Mouse (Mus musculus) hindbrain, postnatal 0 days (tissue): ENCODE data around the gene Nrg4. TPM values are rescaled to one million over a fixed set of nuclear protein-coding genes. Genes with fewer than 3 reads are reported as not detected.

Experiments used
- ATAC-seq: fragments of 200-750 bp; cut with Nextera tagmentation; 2 replicates; pipeline ENCODE4 v1.8.0; 2017; ENCODE audit warnings: mild to moderate bottlenecking, moderate TSS enrichment, moderate library complexity
- DNase-seq: peaks from one replicate; pipeline ENCODE4 v3.0.0-alpha.2; 2015; ENCODE audit warnings: low spot score
- H3K27ac ChIP-seq: fragments of 300-500 bp; sonication (generic); 2 replicates; pipeline ENCODE4 v1.5.1; 2014; ENCODE audit warnings: mild to moderate bottlenecking
- H3K27me3 ChIP-seq: fragments of 300-500 bp; sonication (generic); 2 replicates; pipeline ENCODE4 v1.6.1; 2014; ENCODE audit warnings: low read length, mixed read lengths; ENCODE audit not compliant: insufficient read depth
- H3K36me3 ChIP-seq: fragments of 300-500 bp; sonication (generic); 2 replicates; pipeline ENCODE4 v1.6.1; 2014; ENCODE audit warnings: low read length, mixed read lengths; ENCODE audit not compliant: insufficient read depth
- H3K4me1 ChIP-seq: fragments of 300-500 bp; sonication (generic); 2 replicates; pipeline ENCODE4 v1.6.1; 2014; ENCODE audit warnings: antibody characterized with exemption, low read length, mixed read lengths; ENCODE audit not compliant: insufficient read depth
- H3K4me2 ChIP-seq: fragments of 300-500 bp; sonication (generic); 2 replicates; pipeline ENCODE4 v1.6.1; 2014; ENCODE audit warnings: low read depth, mild to moderate bottlenecking, low read length, moderate library complexity, mixed read lengths
- H3K4me3 ChIP-seq: fragments of 300-500 bp; sonication (generic); 2 replicates; pipeline ENCODE4 v1.5.1; 2014; ENCODE audit warnings: low read length
- H3K9ac ChIP-seq: fragments of 300-500 bp; sonication (generic); replicated peaks from 2 replicates; pipeline ENCODE4 v1.6.1; 2014; ENCODE audit warnings: mild to moderate bottlenecking, low read length, moderate library complexity, mixed read lengths
- H3K9me3 ChIP-seq: fragments of 300-500 bp; sonication (generic); 2 replicates; pipeline ENCODE4 v1.6.1; 2016; ENCODE audit warnings: low read length, mixed read lengths
- CTCF ChIP-seq: IDR thresholded peaks from 2 replicates; pipeline ENCODE4 v1.5.1; 2016; ENCODE audit warnings: antibody characterized with exemption, control low read depth, low read depth
- WGBS: fragments of 180-500 bp; shearing (Covaris S2); extraction: QIAGEN DNeasy Blood & Tissue Kit; methylation state at CpG from one replicate; pipeline ENCODE4 v1.1.7; 2014; 5-methylcytosine and 5-hydroxymethylcytosine counted together
- polyA plus RNA-seq: library from polyadenylated mRNA; unstranded; fragments of >200 nt; fragmentation: Nextera tagmentation; extraction: Ambion mirVana; gene quantifications from 2 replicates; pipeline ENCODE4 v1.2.1, GENCODE M21; 2015
- total RNA-seq: library from RNA; depleted of rRNA; stranded (reverse); fragments of >200 nt; gene quantifications from 2 replicates; pipeline ENCODE4 v1.2.3, GENCODE M21; 2014

The Nrg4 gene
- total and polyA plus RNA-seq, 2 experiments from 2014 or later, result 0.68 to 1.7 TPM

DNA sequence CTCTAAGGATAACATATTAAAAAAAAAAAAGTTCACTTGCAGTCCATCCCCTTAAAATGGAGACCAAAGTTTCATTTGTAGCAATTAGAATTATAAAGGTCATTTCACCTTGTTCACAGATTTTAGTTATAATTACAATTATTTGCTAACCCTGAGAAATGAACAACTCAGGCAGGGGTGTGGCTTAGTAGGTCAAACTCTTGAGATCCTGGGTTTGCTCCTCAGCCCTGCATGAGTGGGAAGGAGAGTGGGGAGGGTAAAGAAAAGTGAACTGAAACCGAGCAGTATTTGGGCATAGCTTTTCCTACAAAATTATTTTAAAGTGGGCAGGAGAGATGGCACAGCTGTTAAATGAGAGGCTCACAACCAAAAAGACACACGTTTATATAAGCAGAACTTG, 19.6 kb downstream of the Nrg4 start:
- ATAC-seq, result no peak
- WGBS, result 78% methylated on average over 2 of the region's 2 CpGs
- H3K9me3 ChIP-seq, result no peaks in the 10 kb centered on the region
- no peak overlapping the region for H3K9ac ChIP-seq
- no peaks in the 10 kb centered on the region for H3K27me3 ChIP-seq
- no peak overlapping the region for H3K4me3 ChIP-seq
- H3K4me2 ChIP-seq, result no peak overlapping the region
- no peak for DNase-seq
- no peaks in the 10 kb centered on the region for H3K36me3 ChIP-seq
- TF ChIP-seq CTCF, result no peak
- no peak overlapping the region for H3K27ac ChIP-seq
- no peaks in the 10 kb centered on the region for H3K4me1 ChIP-seq

DNA sequence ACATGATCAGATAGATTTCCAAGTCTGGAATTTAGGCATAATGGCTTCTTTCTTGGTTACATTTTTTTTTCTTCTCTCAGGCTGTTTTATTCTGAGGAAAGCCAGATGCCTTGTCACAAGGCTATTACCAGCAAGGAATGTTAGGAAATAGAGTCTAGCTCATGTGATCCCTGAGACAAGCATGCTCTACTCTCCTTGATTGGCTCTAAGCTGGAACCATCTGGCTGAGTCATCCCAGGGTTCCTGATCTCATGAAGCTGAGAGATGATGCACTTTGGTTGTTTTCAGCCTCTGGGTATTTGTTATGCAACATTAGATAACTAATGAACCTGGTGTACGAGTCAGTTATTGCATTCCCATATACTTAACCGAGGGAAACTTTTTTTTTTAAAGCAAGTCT, 30.4 kb downstream of the Nrg4 start:
- no peak overlapping the region for H3K9ac ChIP-seq
- H3K4me2 ChIP-seq, result no peak overlapping the region
- TF ChIP-seq CTCF, result no peak
- H3K4me3 ChIP-seq, result no peak overlapping the region
- WGBS, result 63% methylated on average over 2 of the region's 2 CpGs
- DNase-seq (no peak), ATAC-seq (no peak)
- no peaks in the 10 kb centered on the region for H3K27me3 ChIP-seq
- no peaks in the 10 kb centered on the region for H3K36me3 ChIP-seq
- no peaks in the 10 kb centered on the region for H3K4me1 ChIP-seq
- H3K27ac ChIP-seq, result no peak overlapping the region
- no peaks in the 10 kb centered on the region for H3K9me3 ChIP-seq

DNA sequence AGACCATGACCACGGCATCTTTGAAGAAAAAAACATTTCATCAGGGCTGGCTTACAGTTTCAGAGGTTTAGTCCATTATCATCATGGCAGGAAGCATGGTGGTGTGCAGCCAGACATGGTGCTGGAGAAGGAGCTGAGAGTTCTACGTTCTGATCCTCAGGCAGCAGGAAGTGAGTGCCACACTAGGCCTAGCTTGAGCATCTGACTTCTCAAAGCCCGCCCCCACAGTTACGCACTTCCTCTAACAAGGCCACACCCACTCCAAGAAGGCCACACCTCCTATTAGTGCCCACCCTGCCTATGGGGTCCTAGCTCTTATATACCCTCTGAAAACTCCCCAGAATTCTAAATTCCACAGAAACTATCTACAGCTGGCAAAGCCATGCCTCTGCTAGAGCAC, 34.7 kb downstream of the Nrg4 start:
- Histone ChIP-seq H3K4me1 (no peaks in the 10 kb centered on the region), H3K27ac (no peak overlapping the region), H3K4me2 (no peak overlapping the region), H3K9me3 (no peaks in the 10 kb centered on the region), H3K36me3 (no peaks in the 10 kb centered on the region), H3K4me3 (no peak overlapping the region), H3K27me3 (no peaks in the 10 kb centered on the region), H3K9ac (no peak overlapping the region)
- ATAC-seq (no peak), DNase-seq (no peak)
- TF ChIP-seq CTCF, result no peak
- 96% methylated on average over 4 of the region's 4 CpGs for WGBS

DNA sequence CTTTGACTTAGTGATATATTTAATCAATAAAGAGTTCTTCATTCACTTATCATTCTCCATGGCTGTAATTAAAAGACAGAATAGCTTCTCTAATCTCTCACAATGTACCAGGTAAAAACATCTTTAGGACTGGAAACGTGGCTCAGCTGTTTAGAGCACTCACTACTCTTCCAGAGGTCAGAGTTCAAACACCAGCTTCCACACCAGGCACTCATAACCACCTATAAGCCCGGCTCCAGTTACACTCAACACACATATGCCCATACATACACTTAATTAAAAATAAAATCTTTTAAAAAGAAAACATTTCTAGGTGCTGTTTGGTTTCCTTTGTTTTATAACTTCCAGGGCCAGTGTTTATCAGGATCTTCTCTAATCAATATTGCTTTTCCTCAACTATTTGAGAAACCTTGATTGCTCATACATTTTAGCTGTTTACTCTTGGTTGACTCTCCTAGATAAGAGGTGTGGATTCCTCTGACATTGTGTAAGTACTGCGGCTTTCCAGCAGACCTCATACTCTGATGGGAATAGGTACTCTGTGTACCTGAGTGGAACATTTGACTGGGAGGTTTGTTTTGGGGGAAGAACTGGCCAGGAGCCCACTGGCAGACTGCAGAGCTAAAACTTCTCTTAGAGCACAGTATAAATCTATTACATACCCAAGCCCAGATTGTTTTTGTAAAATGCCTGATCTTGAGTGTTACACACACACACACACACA, 37.0 kb downstream of the Nrg4 start:
- WGBS, result 73% methylated on average over 3 of the region's 3 CpGs

DNA sequence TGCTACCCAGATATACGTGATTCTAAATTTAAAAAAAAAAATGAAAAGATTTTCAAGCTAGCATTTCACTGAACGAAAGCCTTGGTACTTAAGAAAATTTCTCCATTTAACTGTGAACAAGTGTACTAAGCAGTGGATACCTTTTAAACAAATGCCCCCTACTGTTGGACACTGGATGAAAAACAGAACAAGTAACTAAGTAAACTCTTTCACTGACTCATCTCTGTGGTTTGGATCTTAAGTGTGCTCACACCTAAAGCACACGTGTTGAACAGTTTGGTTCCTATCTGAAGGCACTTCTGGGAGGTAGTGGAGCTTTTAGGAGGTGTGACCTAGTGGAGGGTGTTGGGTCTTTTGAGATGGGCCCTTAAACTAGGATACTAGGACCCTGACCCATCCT, 41.4 kb downstream of the Nrg4 start:
- Histone ChIP-seq H3K27ac (no peak overlapping the region), H3K27me3 (no peaks in the 10 kb centered on the region), H3K9ac (no peak overlapping the region), H3K4me2 (no peak overlapping the region), H3K4me1 (no peaks in the 10 kb centered on the region), H3K4me3 (no peak overlapping the region), H3K9me3 (no peaks in the 10 kb centered on the region), H3K36me3 (no peaks in the 10 kb centered on the region)
- WGBS, result 84% methylated on average over 3 of the region's 3 CpGs
- no peak for ATAC-seq
- no peak for TF ChIP-seq CTCF
- no peak for DNase-seq

More for the DNA sequence above, 37.0 kb downstream of the Nrg4 start:
- no peak overlapping the region for H3K4me3 ChIP-seq
- no peaks in the 10 kb centered on the region for H3K27me3 ChIP-seq
- no peaks in the 10 kb centered on the region for H3K4me1 ChIP-seq
- DNase-seq (no peak), ATAC-seq (no peak)
- TF ChIP-seq CTCF, result no peak
- no peaks in the 10 kb centered on the region for H3K9me3 ChIP-seq
- H3K4me2 ChIP-seq, result no peak overlapping the region
- H3K9ac ChIP-seq, result no peak overlapping the region
- no peaks in the 10 kb centered on the region for H3K36me3 ChIP-seq
- H3K27ac ChIP-seq, result no peak overlapping the region

DNA sequence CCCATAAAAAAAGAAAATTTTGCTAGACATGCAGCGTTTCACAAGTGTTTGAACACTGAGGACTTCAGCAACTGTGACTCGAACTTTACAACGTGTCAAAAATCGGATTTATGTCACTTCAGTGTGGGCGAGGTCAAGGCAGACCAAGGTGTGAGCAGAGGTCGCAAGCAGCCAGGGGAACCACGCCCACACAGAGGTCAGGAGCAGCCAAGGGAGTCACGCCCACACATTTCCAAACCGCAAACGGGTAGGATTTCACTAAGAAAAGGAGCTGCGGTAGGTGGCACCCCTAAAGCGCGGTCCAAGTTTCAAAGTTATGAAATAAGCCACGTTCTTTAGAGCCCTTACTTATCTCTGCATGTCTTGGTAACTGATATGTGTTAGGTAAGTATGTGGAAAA, 43.1 kb downstream of the Nrg4 start:
- Histone ChIP-seq H3K9me3 (no peaks in the 10 kb centered on the region), H3K4me3 (no peak overlapping the region), H3K4me1 (no peaks in the 10 kb centered on the region), H3K27ac (no peak overlapping the region), H3K4me2 (no peak overlapping the region), H3K36me3 (no peaks in the 10 kb centered on the region), H3K27me3 (no peaks in the 10 kb centered on the region), H3K9ac (no peak overlapping the region)
- ATAC-seq, result no peak
- WGBS, result 12% methylated on average over 14 of the region's 14 CpGs
- no peak for TF ChIP-seq CTCF
- DNase-seq, result no peak

DNA sequence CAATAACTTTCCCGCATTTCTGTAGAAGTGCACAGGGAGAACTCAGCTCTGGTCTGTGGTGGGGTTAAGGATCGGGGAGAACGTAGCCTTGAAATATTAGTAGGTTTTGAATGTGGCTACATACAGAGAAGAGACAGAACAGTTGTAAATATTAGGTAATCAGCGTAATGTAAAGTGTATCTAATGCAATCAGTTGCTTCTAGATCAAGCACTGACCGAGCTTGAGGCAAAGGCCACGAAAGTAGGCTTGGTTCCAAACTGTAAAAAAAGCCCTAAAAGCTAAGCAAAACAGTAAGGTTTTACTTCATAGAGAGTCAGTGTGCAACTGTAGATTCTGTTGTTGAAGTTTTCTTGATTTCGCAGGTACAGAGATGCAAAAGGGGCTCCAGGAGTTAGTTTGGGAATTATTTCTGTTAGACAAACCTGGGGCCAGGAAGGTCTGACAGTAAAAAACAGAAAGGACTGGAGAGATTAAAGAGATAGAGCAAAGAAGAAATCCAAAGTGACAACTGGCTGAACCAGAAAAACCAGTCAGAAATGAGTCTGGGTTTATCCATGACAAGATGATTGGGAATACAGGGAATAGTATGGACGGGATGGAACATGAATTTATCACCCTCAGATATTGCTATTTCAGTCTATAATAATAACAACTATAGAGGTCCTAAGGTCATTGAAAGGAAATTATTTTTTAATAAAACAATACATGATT, 47.4 kb downstream of the Nrg4 start:
- no peak overlapping the region for H3K4me2 ChIP-seq
- ATAC-seq (no peak), DNase-seq (no peak)
- no peaks in the 10 kb centered on the region for H3K9me3 ChIP-seq
- no peak for TF ChIP-seq CTCF
- H3K27ac ChIP-seq, result no peak overlapping the region
- no peaks in the 10 kb centered on the region for H3K27me3 ChIP-seq
- 89% methylated on average over 8 of the region's 8 CpGs for WGBS
- no peak overlapping the region for H3K9ac ChIP-seq
- H3K4me3 ChIP-seq, result no peak overlapping the region
- H3K36me3 ChIP-seq, result no peaks in the 10 kb centered on the region
- no peaks in the 10 kb centered on the region for H3K4me1 ChIP-seq
